Mouse (Mus musculus) testis, adult 2 months (tissue): ENCODE measurements around the gene Cd68.

ENCODE experiments used
- CTCF ChIP-seq: fragments of 200-500 bp; IDR thresholded peaks from 2 replicates; pipeline ENCODE4 v1.5.1; 2012; ENCODE audit warnings: low read depth, mild to moderate bottlenecking, inconsistent platforms, low read length, moderate library complexity; ENCODE audit not compliant: control insufficient read depth, insufficient read depth, insufficient replicate concordance
- POLR2A ChIP-seq: fragments of 200-500 bp; IDR thresholded peaks from 2 replicates; pipeline ENCODE4 v1.6.1; 2012; ENCODE audit warnings: low read depth, mild to moderate bottlenecking, inconsistent platforms, low read length, moderate library complexity; ENCODE audit not compliant: control insufficient read depth

GRCm38 (mm10) chr11:69692196-69692811 is 26.4 kb upstream of the Cd68 start:
- no peak for TF ChIP-seq POLR2A
- no peak for TF ChIP-seq CTCF
